Mouse (Mus musculus): ENCODE data around the gene Gnl2. TPM values are rescaled to one million over a fixed set of nuclear protein-coding genes. Genes with fewer than 3 reads are reported as not detected.

Gene Gnl2
- polyA plus RNA-seq, 1 experiment, result 14.3 TPM

- TF ChIP-seq CTCF (conservative IDR thresholded peaks at IDR 0.05; ENCODE audit: insufficient read depth, insufficient read length, low read depth, low read length) (no peak), POLR2A (IDR thresholded peaks at IDR 0.05; ENCODE audit: low read depth, low read length) (no peak)
- Histone ChIP-seq H3K4me1 (ENCODE audit: control insufficient read depth, insufficient read depth, low read length) (no peaks in the 10 kb centered on the region), H3K36me3 (ENCODE audit: control insufficient read depth, insufficient read depth, low read length) (no peaks in the 10 kb centered on the region), H3K27me3 (replicated peaks; ENCODE audit: control insufficient read depth, insufficient read depth, low read length) (no peaks in the 10 kb centered on the region), H3K4me3 (ENCODE audit: insufficient read depth, low read depth, low read length) (no peak overlapping the region), H3K27ac (ENCODE audit: insufficient read depth, low read depth, low read length) (no peak overlapping the region)
- DNase-seq, result no peak
- WGBS, result 76% methylated on average over 2 of the region's 2 CpGs
These were observed 43.1 kb upstream of the Gnl2 start for GRCm38 (mm10) chr4:124973296-124973695.

GRCm38 (mm10) chr4:124978201-124978600 is 38.2 kb upstream of the Gnl2 start:
- TF ChIP-seq POLR2A (IDR thresholded peaks at IDR 0.05; ENCODE audit: low read depth, low read length) (no peak), CTCF (conservative IDR thresholded peaks at IDR 0.05; ENCODE audit: insufficient read depth, insufficient read length, low read depth, low read length) (no peak)
- Histone ChIP-seq H3K4me3 (ENCODE audit: insufficient read depth, low read depth, low read length) (no peak overlapping the region), H3K27ac (ENCODE audit: insufficient read depth, low read depth, low read length) (no peak overlapping the region), H3K36me3 (ENCODE audit: control insufficient read depth, insufficient read depth, low read length) (no peaks in the 10 kb centered on the region), H3K4me1 (ENCODE audit: control insufficient read depth, insufficient read depth, low read length) (no peaks in the 10 kb centered on the region), H3K27me3 (replicated peaks; ENCODE audit: control insufficient read depth, insufficient read depth, low read length) (no peaks in the 10 kb centered on the region)
- WGBS, result 35% methylated on average over 5 of the region's 5 CpGs
- DNase-seq, result peak; percentile 26

- Histone ChIP-seq H3K4me1 (ENCODE audit: control insufficient read depth, insufficient read depth, low read length) (no peaks in the 10 kb centered on the region), H3K36me3 (ENCODE audit: control insufficient read depth, insufficient read depth, low read length) (no peaks in the 10 kb centered on the region), H3K4me3 (ENCODE audit: insufficient read depth, low read depth, low read length) (no peak overlapping the region), H3K27ac (ENCODE audit: insufficient read depth, low read depth, low read length) (no peak overlapping the region), H3K27me3 (replicated peaks; ENCODE audit: control insufficient read depth, insufficient read depth, low read length) (0 out of 2 replicates have a peak, but pooled peaks cover 1% of the 10 kb centered on the region)
- TF ChIP-seq POLR2A (IDR thresholded peaks at IDR 0.05; ENCODE audit: low read depth, low read length), result no peak
- TF ChIP-seq CTCF (conservative IDR thresholded peaks at IDR 0.05; ENCODE audit: insufficient read depth, insufficient read length, low read depth, low read length), result peak; percentile 23; the same call in 1 of the 2 replicates
- WGBS, result 11% methylated on average over 9 of the region's 9 CpGs
- DNase-seq, result no peak
These were observed 32.4 kb upstream of the Gnl2 start for GRCm38 (mm10) chr4:124983893-124984526.

- 7% methylated on average over 18 of the region's 18 CpGs for WGBS
- no peaks in the 10 kb centered on the region for H3K4me1 ChIP-seq (ENCODE audit: control insufficient read depth, insufficient read depth, low read length)
- no peak overlapping the region for H3K4me3 ChIP-seq (ENCODE audit: insufficient read depth, low read depth, low read length)
- no peak for DNase-seq
- H3K27ac ChIP-seq (ENCODE audit: insufficient read depth, low read depth, low read length), result no peak overlapping the region
- no peak for TF ChIP-seq POLR2A (IDR thresholded peaks at IDR 0.05; ENCODE audit: low read depth, low read length)
- TF ChIP-seq CTCF (conservative IDR thresholded peaks at IDR 0.05; ENCODE audit: insufficient read depth, insufficient read length, low read depth, low read length), result no peak
- no peaks in the 10 kb centered on the region for H3K36me3 ChIP-seq (ENCODE audit: control insufficient read depth, insufficient read depth, low read length)
- H3K27me3 ChIP-seq (replicated peaks; ENCODE audit: control insufficient read depth, insufficient read depth, low read length), result 0 out of 2 replicates have a peak, but pooled peaks cover 1% of the 10 kb centered on the region
These were observed 31.3 kb upstream of the Gnl2 start for GRCm38 (mm10) chr4:124984871-124985670.

- no peak for TF ChIP-seq POLR2A (IDR thresholded peaks at IDR 0.05; ENCODE audit: low read depth, low read length)
- TF ChIP-seq CTCF (conservative IDR thresholded peaks at IDR 0.05; ENCODE audit: insufficient read depth, insufficient read length, low read depth, low read length), result no peak
- H3K4me3 ChIP-seq (ENCODE audit: insufficient read depth, low read depth, low read length), result no peak within 1 kb of the TSS
- 2% methylated on average over 59 of the region's 62 CpGs for WGBS
- H3K36me3 ChIP-seq (ENCODE audit: control insufficient read depth, insufficient read depth, low read length), result no peaks in the 10 kb centered on the region
- 0 out of 2 replicates have a peak, but pooled peaks cover 1% of the 10 kb centered on the region for H3K27me3 ChIP-seq (replicated peaks; ENCODE audit: control insufficient read depth, insufficient read depth, low read length)
- no peak for DNase-seq
- no peaks in the 10 kb centered on the region for H3K4me1 ChIP-seq (ENCODE audit: control insufficient read depth, insufficient read depth, low read length)
- H3K27ac ChIP-seq (ENCODE audit: insufficient read depth, low read depth, low read length), result no peak within 1 kb of the TSS
These were observed 30.4 kb upstream of the Gnl2 start, which contains the start of gene Rspo1 for GRCm38 (mm10) chr4:124985671-124986602. TSS of gene Rspo1 (plus strand) at chr4:124986430.

GRCm38 (mm10) chr4:124986739-124987710 is 29.4 kb upstream of the Gnl2 start:
- H3K27ac ChIP-seq (ENCODE audit: insufficient read depth, low read depth, low read length), result no peak overlapping the region
- H3K4me3 ChIP-seq (ENCODE audit: insufficient read depth, low read depth, low read length), result no peak overlapping the region
- no peaks in the 10 kb centered on the region for H3K4me1 ChIP-seq (ENCODE audit: control insufficient read depth, insufficient read depth, low read length)
- 3% methylated on average over 51 of the region's 51 CpGs for WGBS
- no peak for TF ChIP-seq CTCF (conservative IDR thresholded peaks at IDR 0.05; ENCODE audit: insufficient read depth, insufficient read length, low read depth, low read length)
- no peak for TF ChIP-seq POLR2A (IDR thresholded peaks at IDR 0.05; ENCODE audit: low read depth, low read length)
- no peaks in the 10 kb centered on the region for H3K36me3 ChIP-seq (ENCODE audit: control insufficient read depth, insufficient read depth, low read length)
- DNase-seq, result no peak
- H3K27me3 ChIP-seq (replicated peaks; ENCODE audit: control insufficient read depth, insufficient read depth, low read length), result 0 out of 2 replicates have a peak, but pooled peaks cover 1% of the 10 kb centered on the region

Data from kidney, adult 2 months (tissue).